Mouse (Mus musculus): ENCODE data around the gene Mknk1.
A peak's percentile ranks its signal among the peaks of the same experiment; 100 is the strongest.

Gene Mknk1

DNA sequence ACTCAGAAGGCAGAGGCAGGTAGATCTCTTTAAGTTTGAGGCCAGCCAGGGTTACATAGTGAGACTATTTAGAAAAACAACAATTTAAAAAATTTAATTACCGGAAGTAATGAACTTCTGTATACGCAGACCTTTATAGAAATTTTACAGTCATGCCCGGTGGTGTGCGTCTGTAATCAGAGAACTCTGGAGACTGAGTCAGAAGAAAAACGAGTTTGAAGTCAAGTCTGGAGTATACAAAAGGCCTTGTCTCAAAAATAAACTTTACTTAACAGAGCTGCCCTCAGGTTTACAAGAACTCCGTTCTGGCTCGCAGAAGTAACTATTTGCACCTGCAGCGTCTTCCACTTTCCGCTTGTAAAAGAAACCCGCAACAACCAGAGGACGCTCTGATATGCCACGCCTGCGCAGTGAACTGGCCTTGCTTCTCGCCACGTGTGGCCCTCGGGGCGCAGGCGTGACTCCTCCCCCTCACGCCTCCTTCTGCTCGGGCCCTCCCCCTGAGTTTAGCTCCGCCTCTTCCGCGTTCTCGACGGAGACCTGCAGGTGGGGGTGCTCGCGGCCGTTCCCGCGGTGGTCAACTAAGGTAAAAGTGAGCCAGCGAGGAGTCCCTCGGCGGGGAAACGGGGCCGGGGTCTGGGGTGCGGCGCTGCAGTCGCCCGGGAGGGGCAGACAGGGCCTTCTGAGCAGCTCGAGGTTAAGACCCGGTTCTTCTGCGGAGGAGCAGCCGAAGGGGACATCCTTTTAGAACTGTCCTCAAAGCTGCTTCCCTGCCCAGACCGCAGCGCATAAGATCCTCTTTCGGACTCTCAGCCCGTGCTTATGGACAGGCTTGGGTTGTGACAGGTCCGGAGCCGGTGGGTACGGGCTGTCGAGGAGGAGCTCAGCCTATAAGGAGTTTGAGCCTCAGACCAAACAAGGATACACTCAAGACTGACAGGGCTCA, at the start of gene Mknk1:
Gene Mknk1 (plus strand): TSS at position 503 of the 946 bp plus-strand sequence.
- peak; percentile 88 for DNase-seq (ENCODE audit: low read depth, low spot score)

DNA sequence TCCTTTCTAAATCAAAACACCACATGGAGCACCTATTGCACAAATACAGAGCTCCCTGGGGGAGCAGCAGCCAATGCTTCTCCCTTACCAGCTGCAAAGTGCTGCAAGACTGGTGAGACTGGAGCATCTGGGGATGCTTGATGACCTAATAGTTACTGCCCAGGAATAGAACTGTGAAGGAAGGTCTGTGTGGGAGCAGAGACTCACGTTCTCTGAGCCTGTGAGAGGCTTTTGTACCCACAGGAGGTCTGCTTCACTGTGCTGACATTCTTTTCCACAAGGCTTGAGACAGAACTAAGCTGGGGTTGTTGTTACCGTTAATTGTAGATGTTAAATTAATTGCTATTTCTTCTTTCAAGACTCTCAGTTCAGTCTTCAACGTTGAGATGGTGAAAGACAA, 48.1 kb upstream of the Mknk1 start:
- DNase-seq (ENCODE audit: low read depth, low spot score) = no peak

DNA sequence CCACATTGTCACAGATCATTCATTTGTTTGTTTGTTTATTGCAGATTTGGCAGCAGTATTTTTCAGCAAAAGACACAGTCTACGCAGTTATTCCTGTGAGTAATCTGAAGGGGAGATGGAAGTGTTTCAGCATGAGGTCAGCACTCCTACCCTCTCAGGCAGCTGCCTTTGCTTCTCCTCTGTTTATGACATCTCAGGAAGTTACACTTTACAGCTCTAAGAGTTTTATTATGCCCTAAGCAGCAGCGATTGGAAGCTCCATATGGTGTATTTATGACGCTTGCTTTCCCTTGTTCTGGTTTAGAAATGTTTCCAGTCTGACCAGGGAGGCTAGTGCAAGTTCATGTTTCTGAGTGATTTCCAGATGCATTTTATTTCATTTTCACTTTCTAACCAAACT, 43.6 kb upstream of the Mknk1 start:
- no peak for DNase-seq (ENCODE audit: low read depth, low spot score)

DNA sequence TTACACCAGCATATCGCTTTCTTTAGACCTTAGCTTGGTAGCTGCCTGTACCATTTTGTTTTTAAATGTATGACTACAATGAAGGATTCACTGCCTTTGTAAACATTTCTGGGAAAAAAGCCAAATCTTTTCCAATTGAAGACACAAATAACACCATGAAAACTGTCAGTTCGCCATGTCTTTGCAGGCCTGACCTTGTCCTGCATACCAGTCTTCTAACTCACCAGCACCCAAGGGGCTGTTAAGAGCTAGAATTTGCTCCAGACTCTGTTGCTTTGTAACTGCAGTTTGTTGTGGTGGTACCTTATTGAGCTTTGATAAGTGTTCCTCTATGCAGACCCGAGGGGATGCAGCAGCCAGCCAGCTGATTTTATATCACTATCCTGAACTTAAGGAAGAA, 39.0 kb upstream of the Mknk1 start:
- DNase-seq (ENCODE audit: low read depth, low spot score) = no peak

DNA sequence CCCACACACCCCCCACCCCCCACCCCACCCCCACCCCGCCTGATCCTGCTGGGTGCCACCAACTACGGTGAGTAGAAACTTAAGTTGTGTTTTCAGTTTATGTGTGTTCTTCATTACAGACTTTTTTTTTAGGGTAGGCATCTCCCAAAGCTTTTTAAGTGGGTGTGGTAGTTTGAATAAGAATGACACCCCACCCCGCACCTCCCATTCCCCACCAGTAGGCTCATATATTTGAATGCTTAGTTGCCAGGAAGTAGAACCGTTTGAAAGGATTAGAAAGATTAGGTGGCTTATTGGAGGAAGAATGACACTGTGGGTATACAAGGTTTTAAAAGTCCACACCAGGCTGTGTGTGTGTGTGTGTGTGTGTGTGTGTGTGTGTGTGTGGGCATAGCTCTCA, 26.7 kb upstream of the Mknk1 start:
- no peak for DNase-seq (ENCODE audit: low read depth, low spot score)

DNA sequence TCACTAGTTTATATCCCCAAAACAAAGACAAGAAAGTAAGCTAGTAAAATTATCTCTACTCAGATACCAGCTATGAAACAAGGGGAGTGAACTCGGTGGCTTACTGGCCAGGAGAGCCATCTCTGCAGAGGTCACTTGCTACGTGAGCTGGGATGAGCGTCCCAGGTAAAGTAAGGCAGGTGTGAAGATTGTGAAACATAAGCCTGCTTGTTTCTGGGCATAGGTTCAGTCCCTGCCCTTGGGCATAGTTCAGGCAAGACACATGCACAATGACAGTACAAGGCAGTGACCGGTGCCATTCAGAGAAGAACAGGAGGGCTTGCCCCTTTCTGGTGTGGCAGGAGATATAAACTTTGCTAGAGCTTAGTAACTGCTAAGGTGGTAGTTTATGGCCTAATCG, 23.4 kb upstream of the Mknk1 start:
- DNase-seq (ENCODE audit: low read depth, low spot score) = no peak

DNA sequence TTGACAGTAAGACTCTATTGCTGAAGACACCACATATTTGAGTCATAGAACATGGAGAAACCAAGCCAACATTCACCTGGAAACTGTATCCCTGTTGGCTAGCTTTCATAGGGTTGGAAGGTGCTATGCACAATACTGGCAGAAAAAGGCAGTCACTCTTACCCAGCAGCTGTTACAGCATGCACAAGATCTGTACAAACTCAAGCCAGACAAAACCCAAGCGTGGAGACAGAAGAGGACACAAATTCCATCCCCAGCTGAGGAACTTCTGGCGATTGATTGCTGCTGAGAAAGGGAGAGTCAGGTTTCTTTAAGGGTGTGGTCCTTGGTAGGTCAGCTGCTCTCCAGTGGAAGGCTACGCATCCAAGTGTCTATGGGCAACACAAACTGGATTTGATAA, 18.8 kb upstream of the Mknk1 start:
- no peak for DNase-seq (ENCODE audit: low read depth, low spot score)

DNA sequence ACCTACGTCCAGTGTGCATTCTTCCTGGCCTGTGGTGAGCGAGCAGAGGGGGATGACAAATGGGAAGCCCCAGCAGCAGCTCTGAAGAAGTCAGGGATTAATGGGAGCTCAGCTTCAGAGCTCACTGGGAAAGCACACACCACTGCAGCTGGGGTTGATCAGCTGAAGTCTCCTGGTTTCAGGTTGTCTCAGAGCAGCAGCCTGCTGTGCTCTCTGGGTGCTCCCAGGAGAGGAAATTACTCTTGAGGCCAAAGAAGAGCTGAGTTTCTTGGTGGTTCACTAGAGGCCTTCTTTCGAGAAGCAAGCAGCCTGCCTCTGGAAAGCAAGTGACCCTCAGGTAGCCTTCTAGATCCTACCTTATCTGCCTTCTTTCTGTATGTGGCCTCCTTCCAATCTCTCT, 18.1 kb upstream of the Mknk1 start:
- DNase-seq (ENCODE audit: low read depth, low spot score) = no peak

DNA sequence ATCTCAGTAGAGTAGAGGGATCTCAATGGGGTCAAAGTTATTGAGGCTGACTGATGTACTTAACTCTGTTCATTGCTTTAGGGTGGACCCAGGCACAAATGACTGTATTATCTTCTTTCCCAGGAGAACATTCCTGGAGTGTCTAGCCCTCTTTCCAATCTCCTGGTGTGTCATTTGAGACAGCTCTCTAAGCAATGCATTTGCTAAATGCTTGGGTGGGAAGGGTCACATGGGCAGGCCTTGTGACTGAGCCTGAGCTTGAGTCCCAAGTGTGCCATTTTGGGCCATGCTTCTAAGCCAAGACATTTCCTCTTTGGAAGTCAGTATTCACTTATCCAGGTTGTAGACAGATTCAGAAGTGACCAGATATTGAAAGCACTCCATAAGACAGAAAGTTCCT, 17.6 kb upstream of the Mknk1 start:
- DNase-seq (ENCODE audit: low read depth, low spot score) = no peak

DNA sequence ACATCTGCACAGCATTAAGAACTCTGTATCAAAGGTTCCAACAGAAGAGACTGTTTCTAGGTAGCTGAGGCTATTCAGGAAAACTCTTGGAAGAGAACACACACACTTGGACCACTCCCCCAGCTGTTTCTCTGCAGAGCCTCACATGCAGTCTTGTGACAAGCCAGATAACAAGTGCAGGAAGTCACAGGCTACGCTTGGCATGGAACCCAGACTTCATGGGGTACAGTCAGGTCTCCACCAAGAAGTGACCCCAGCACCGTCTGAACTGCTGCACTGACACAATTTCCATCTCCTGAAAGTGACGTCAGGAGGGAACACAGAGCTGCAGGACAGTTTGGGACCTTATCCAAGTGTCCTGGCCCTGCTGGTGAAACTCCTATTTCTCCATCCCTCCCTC, 17.1 kb upstream of the Mknk1 start:
- DNase-seq (ENCODE audit: low read depth, low spot score) = no peak

DNA sequence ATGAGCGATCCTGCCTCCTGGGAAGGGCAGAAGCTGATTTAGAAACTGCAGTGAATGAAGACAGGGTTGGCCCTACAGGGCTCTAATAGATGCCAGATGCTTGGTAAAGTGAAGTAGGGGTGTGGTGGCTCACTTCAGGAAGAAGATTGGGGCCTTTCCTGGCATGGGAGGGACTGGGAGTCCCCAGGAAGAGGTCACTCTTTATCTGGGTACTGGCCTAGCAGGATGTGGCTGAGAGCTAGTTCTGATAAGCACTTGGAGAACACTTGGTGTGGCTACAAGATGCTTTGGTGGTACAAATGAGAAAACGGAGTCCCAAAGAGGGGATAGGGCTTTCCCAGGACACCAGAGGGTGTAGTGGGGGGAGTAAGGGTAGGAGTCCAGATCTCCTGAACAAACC, 14.8 kb upstream of the Mknk1 start:
- DNase-seq (ENCODE audit: low read depth, low spot score) = no peak

DNA sequence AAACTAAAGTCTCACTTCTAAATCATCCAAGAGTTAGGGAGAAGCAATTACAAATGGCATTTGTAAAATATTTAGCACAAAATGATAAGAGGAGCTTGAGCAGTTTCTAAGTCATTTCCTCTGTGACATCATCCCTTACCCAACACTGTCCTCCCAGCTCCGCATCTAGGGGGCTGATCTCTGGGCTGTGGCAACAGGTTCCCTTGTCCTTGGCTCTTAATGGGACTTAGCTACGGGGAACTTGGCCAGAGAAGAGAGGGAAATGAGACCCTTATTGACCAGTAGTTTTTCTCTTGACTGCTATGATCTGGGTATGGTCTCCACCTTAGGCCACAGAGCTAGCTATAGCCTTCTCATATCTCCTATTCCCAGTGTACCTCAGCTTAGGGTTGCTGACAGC, 13.7 kb upstream of the Mknk1 start:
- DNase-seq (ENCODE audit: low read depth, low spot score) = no peak

DNA sequence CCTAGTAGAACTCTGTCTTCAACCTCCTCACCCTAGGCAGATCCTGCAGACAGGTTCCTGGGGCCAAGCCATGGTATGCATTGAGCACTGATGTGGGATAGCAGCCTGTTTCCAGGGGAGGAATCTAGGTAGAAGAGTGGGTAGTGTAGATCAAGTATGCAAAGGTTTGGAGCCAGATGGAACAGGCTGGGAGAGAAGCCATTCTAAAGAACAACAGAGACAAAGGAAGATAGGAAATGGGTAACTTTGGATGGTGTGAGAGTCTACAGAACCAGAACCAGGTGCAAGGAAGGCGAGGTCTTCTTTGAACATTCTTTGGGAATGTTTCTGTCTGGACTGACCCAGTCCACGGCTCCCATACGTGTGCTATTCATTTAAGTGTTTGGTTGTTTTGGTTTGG, 11.9 kb upstream of the Mknk1 start:
- DNase-seq (ENCODE audit: low read depth, low spot score) = no peak

DNA sequence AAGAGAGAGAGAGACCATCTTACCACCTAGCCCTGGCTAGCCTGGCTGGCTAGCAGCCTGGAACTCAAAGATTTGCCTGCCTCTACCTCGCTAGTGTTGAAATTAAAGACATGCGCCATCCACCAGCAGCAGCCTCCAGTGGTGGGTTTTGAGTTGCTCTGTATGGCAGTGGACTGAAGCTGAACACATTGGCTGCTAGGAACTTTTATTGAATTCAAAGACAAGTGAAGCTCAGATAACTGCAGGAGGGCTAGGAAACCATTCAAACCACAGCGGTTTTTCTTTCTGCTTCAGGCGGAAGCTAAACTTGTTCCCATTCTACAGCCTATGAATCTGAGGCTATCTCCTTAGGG, 11.5 kb upstream of the Mknk1 start:
- DNase-seq (ENCODE audit: low read depth, low spot score) = no peak

DNA sequence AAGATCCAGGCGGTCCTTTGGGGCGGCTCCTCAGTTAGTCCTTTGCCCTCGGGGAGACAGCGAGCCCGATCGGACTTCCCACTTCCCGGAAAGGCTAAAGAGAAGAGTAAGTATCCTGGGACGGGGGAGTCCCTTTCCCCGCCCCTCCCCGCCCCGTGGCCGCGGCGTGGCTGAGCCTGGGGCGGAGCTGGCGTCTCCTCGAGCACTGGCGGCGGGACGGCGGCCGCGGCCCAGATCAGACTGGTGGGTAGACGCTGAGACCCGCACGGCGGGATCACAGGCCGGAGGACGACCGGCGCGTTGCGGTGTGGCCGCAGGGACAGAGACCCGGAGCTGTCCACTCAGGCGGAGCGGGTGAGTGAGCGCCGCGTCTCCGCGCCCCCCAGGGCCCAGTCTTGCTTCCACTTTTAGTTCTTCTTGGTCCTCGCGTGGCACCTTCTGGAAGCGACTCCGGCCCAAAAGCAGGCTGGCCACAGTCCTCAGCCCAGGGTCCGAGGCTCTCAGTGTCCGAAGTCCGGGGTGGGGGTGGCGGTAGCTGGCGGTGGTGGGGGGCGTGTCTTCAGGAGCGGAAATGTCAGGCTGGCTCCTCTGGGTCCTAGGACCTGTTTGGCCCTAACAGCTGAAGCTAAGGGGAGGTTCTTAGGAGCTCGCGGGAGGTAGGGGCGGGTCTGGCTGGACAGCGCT, 11.0 kb upstream of the Mknk1 start, which contains the start of gene Mob3c:
Gene Mob3c (plus strand): TSS at position 205 of the 684 bp plus-strand sequence.
- DNase-seq (ENCODE audit: low read depth, low spot score) = peak; percentile 48

DNA sequence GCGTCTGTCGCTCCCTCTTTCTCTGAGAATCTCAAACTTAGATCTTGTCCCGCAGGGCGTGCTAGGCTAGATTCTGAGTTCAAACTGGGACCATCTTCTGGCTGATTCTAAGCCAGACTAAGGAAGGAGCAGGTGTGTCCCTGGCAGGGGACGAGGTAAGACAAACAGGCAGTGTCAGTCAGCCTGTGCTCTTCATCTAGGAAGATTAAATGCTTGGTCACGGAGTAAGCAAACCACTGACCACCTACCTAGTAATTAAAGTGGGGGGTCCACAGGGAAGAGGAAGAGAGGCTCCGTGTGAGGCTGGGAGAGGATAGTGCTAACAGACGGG, 10.5 kb upstream of the Mknk1 start:
- DNase-seq (ENCODE audit: low read depth, low spot score) = no peak

DNA sequence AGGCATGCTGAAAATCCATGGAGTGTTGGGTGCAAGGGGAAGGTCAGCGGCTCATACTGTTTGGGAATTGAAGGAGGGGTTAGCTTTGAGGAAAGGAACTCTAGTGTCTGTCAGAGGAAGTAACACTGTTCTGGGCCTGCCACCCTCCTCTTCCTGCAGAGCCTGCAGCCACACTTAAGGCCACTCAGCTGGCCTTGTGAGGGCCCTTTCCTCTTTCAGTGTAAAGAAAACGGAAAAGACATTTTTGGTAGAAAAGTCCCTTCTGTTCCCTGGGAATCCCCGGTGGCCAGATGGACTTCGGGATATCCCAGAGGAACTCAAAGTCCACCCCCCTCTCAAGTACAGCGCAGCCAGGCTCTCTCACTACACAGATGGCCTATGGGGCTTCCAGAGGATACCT, 8.5 kb upstream of the Mknk1 start:
- no peak for DNase-seq (ENCODE audit: low read depth, low spot score)

DNA sequence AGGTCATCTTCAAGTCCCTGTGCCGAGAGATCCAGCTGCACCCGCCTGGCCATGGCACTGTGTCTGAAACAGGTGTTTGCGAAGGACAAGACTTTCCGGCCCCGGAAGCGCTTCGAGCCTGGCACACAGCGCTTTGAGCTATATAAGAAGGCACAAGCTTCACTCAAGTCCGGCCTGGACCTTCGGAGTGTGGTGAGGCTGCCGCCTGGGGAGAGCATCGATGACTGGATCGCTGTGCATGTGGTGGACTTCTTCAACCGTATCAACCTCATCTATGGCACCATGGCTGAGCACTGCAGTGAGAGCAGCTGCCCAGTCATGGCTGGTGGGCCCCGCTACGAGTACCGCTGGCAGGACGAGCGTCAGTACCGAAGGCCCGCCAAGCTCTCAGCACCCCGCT, 7.8 kb upstream of the Mknk1 start:
- no peak for DNase-seq (ENCODE audit: low read depth, low spot score)

DNA sequence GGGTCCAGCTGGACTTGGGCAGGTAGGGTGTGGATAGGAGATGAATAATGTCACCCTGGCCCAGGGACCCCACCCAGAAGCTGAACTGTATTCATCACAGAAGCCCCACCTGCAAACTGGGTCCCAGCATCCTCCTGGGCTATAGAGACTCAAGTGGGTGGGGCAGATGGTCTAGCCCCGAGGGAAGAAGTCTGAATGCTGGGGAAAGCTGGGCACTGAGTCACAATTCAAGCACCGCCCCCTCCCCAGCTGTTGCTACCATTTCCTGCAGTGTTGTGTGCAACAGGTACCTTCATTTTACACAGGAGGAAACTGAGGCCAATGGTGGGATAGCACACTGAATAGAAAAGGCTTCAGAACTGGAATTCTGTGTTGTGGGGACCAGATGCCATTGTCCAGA, 7.0 kb upstream of the Mknk1 start:
- no peak for DNase-seq (ENCODE audit: low read depth, low spot score)

DNA sequence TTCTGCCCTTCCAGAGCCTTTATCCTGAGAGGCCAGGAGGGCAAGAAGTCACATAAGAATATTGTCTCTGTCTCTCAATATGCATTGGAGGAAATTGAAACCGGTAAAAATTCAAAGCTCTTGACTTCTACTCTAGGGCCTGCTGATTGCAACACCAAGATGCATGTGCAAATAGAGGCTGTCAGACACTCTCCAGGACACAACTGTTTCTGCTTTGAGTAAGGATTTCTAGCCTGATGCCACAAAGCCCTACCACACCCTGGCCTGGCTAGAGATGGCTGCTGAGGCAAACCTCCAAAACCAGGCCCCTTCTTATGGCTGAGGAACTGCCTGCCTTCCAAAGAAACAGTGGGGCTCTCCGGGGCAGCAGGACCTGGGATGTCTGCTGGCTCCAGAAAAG, 3.4 kb upstream of the Mknk1 start:
- DNase-seq (ENCODE audit: low read depth, low spot score) = no peak

DNA sequence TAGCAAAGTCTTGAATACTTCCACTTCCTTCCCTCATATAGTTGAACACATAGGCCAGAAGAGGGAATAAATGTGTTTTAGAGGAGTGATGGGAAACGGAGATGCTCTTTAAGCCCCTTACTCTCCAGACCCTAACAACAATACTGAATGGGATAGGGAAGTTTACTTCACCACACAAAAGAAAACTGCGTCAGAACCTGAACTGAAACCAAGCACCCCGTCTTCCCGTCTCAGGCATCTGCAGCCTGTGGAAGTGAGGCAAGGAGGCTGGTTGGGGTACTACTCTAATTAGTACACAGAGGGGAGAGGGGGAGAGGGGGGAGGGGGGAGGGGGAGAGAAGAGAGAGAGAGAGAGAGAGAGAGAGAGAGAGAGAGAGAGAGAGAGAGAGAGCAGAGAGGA, 802 bp upstream of the Mknk1 start:
- no peak for DNase-seq (ENCODE audit: low read depth, low spot score)

DNA sequence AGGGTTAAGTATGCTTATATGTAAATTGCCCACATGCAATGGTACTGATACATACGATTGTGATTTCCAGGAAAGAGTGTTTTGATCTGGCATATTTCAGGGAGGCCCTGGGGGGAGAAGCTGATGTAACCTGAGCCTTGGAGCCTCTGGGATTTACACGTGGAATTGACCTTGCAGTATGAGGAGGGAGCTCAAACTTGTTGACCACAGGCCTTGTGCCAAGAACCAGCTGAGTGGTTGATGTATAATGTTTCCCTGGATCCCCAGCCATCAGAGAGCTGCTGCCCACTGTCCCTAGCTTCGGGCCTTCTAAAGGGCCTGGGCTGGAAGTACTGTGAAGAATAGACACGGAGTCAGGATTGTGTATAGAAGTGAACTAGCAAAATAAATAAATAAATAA, 958 bp downstream of the Mknk1 start:
- DNase-seq (ENCODE audit: low read depth, low spot score) = no peak

DNA sequence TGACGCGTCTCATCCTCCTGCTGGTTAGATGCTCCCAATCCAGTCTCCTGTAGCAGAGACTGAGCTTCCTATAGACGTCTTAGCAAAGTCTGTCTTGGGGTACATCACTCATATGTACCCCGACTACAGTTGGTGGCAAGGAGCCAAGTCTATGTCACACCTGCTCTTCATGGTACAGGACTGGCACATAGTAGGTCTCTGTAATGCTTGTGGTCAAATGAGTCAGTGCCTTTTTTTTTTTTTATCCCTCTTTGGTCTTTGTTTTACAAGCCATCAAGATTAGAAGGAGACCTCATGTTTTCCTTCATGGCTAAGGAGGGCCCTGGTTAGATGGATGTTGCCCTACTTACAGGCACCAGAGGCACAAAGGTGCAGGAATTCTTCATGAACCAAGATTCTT, 1.8 kb downstream of the Mknk1 start:
- no peak for DNase-seq (ENCODE audit: low read depth, low spot score)

All from retina, postnatal 7 days (tissue).